Mouse (Mus musculus): ENCODE measurements at regions not wholly inside any gene's neighbourhood (a gene's known extent, or its start where the extent isn't known, plus 50 kb on each side); places are given as distances from the start of the nearest gene placed in this dataset.

GRCm38 (mm10) chr15:62336454-62337284, 1413.9 kb upstream of the A1bg start:
- DNase-seq (ENCODE audit: low spot score), result no peak

- no peak for DNase-seq (ENCODE audit: low spot score)
These were observed 1411.6 kb upstream of the A1bg start for GRCm38 (mm10) chr15:62334256-62335009.

- DNase-seq (ENCODE audit: low spot score), result no peak
These were observed 1409.3 kb upstream of the A1bg start for GRCm38 (mm10) chr15:62332129-62332528.

- no peak for DNase-seq (ENCODE audit: low spot score)
These were observed 1408.5 kb upstream of the A1bg start for GRCm38 (mm10) chr15:62331138-62331800.

GRCm38 (mm10) chr15:62328920-62329319, 1406.1 kb upstream of the A1bg start:
- no peak for DNase-seq (ENCODE audit: low spot score)

- DNase-seq (ENCODE audit: low spot score), result peak; percentile 10
These were observed 1405.6 kb upstream of the A1bg start for GRCm38 (mm10) chr15:62328305-62328881.

- no peak for DNase-seq (ENCODE audit: low spot score)
These were observed 1404.7 kb upstream of the A1bg start for GRCm38 (mm10) chr15:62327481-62327880.

- DNase-seq (ENCODE audit: low spot score), result no peak
These were observed 1403.7 kb upstream of the A1bg start for GRCm38 (mm10) chr15:62326524-62326923.

- DNase-seq (ENCODE audit: low spot score), result no peak
These were observed 1402.9 kb upstream of the A1bg start for GRCm38 (mm10) chr15:62325451-62326290.

GRCm38 (mm10) chr15:62320966-62321365, 1398.2 kb upstream of the A1bg start:
- no peak for DNase-seq (ENCODE audit: low spot score)

- DNase-seq (ENCODE audit: low spot score), result no peak
These were observed 1391.6 kb upstream of the A1bg start for GRCm38 (mm10) chr15:62314449-62314848.

GRCm38 (mm10) chr15:62302233-62302632, 1379.4 kb upstream of the A1bg start:
- DNase-seq (ENCODE audit: low spot score), result no peak

GRCm38 (mm10) chr15:62301567-62301966, 1378.8 kb upstream of the A1bg start:
- DNase-seq (ENCODE audit: low spot score), result no peak

- DNase-seq (ENCODE audit: low spot score), result no peak
These were observed 1374.3 kb upstream of the A1bg start for GRCm38 (mm10) chr15:62297138-62297537.

- peak; percentile 54 for DNase-seq (ENCODE audit: low spot score)
These were observed 1372.6 kb upstream of the A1bg start for GRCm38 (mm10) chr15:62295233-62295927.

GRCm38 (mm10) chr15:62294786-62295185, 1372.0 kb upstream of the A1bg start:
- DNase-seq (ENCODE audit: low spot score), result no peak

GRCm38 (mm10) chr15:62292876-62293275, 1370.1 kb upstream of the A1bg start:
- no peak for DNase-seq (ENCODE audit: low spot score)

- no peak for DNase-seq (ENCODE audit: low spot score)
These were observed 1367.9 kb upstream of the A1bg start for GRCm38 (mm10) chr15:62290687-62291086.

GRCm38 (mm10) chr15:62286666-62287655, 1364.1 kb upstream of the A1bg start:
- no peak for DNase-seq (ENCODE audit: low spot score)

Data from ovary, postnatal 14 days (tissue).